Comparison of ENCODE assay signal across 8 mouse cellular contexts in genomic region chrX:108833381-108834020, GRCm38 (mm10). TPM values are rescaled to one million over a fixed set of nuclear protein-coding genes. Genes with fewer than 3 reads are reported as not detected.
DNase-seq lines count a peak whose midpoint lies in the region; ATAC-seq lines count a peak whose summit lies in the region.

No protein-coding gene starts in this region.

- ATAC-seq in forebrain, embryonic 14.5 days, result peak; percentile 29

- no peaks in the 10 kb centered on the region for H3K27me3 ChIP-seq in forebrain, embryonic 14.5 days (replicated peaks; ENCODE audit: control insufficient read depth, insufficient read depth, low read length)

- no peaks in the 10 kb centered on the region for H3K36me3 ChIP-seq in forebrain, embryonic 14.5 days (ENCODE audit: control insufficient read depth, insufficient read depth, low read length)

- H3K4me3 ChIP-seq in forebrain, embryonic 14.5 days (ENCODE audit: low read depth, low read length), result peak overlapping the region; percentile 48

- H3K27ac ChIP-seq in forebrain, embryonic 14.5 days (ENCODE audit: low read depth, low read length), result peak overlapping the region; percentile 74

- no peaks in the 10 kb centered on the region for H3K9me3 ChIP-seq in forebrain, embryonic 14.5 days (replicated peaks; ENCODE audit: control insufficient read depth, low read length)

- peak; percentile 24 for DNase-seq in Muller cell, postnatal 12 days (ENCODE audit: inconsistent ontology term)
- DNase-seq in cerebellum, adult 11-12 months, result peak; percentile 48
- DNase-seq in forebrain, embryonic 14.5 days (ENCODE audit: low spot score), result peak; percentile 9
- peak; percentile 10 for DNase-seq in heart, postnatal 4 days
- DNase-seq in layer of hippocampus, adult 9-11 months, result peak; percentile 9
- DNase-seq in lung, postnatal 10 days, result peak; percentile 6
- peak; percentile 6 to 10 for DNase-seq in right cerebral cortex, adult 2 months (ENCODE audit: low spot score in 2 of 2)
- DNase-seq in urinary bladder, postnatal 36 days (ENCODE audit: low spot score in 2 of 2), result peak; percentile 2 to 5

- H3K4me1 ChIP-seq in forebrain, embryonic 14.5 days (ENCODE audit: control insufficient read depth, insufficient read depth, low read length), result no peaks in the 10 kb centered on the region

- H3K4me2 ChIP-seq in forebrain, embryonic 14.5 days (ENCODE audit: low read length), result peak overlapping the region; percentile 48

- WGBS in forebrain, embryonic 14.5 days, result 31% methylated on average over 21 of the region's 21 CpGs

- peak overlapping the region; percentile 65 for H3K9ac ChIP-seq in forebrain, embryonic 14.5 days (ENCODE audit: low read length)

RNA-seq across cellular contexts. Expression of gene Brwd3, which starts 0.7 kb away (rescaled TPM):
- polyA plus RNA-seq in forebrain, embryonic 14.5 days (2014; fragmentation: Nextera tagmentation; extraction: Ambion mirVana), result 3.6 and 4.8 TPM in 2 replicates
- total RNA-seq in heart, postnatal 4 days (2021), result 1 to 10 TPM; 7.4 to 8.6 TPM

Comparison
In these comparisons a context has a peak if more than half of its experiments do, and no peak if none do; other contexts are left out.
1. Peak in every context shown above with its lines: DNase-seq, ATAC-seq, H3K4me3 ChIP-seq and H3K27ac ChIP-seq.